Comparison of ENCODE assay signal across 8 mouse cellular contexts in genomic region chr5:24352251-24352859, GRCm38 (mm10). TPM values are rescaled to one million over a fixed set of nuclear protein-coding genes. Genes with fewer than 3 reads are reported as not detected.
A peak's percentile ranks its signal among the peaks of the same experiment; 100 is the strongest.
DNase-seq lines count a peak whose midpoint lies in the region; ATAC-seq lines count a peak whose summit lies in the region.

No protein-coding gene starts in this region.

- under 1% methylated on average over 24 of the region's 24 CpGs for WGBS in kidney, embryonic 14.5 days
- WGBS in forebrain, embryonic 13.5 days = under 1% methylated on average over 24 of the region's 24 CpGs
- under 1% methylated on average over 24 of the region's 24 CpGs for WGBS in hindbrain, embryonic 16.5 days
- under 1% methylated on average over 24 of the region's 24 CpGs for WGBS in midbrain, embryonic 16.5 days

- H3K27ac ChIP-seq in kidney, embryonic 14.5 days (ENCODE audit: low read depth, low read length) = peak overlapping the region; percentile 77
- H3K27ac ChIP-seq in forebrain, embryonic 13.5 days = peak overlapping the region; percentile 89
- peak overlapping the region; percentile 80 for H3K27ac ChIP-seq in hindbrain, embryonic 16.5 days (ENCODE audit: low read depth, low read length)
- peak overlapping the region; percentile 93 for H3K27ac ChIP-seq in midbrain, embryonic 16.5 days (ENCODE audit: low read length)

- H3K9me3 ChIP-seq in kidney, embryonic 14.5 days (ENCODE audit: control insufficient read depth, low read length) = no peaks in the 10 kb centered on the region
- no peaks in the 10 kb centered on the region for H3K9me3 ChIP-seq in forebrain, embryonic 13.5 days (replicated peaks)
- no peaks in the 10 kb centered on the region for H3K9me3 ChIP-seq in hindbrain, embryonic 16.5 days (ENCODE audit: control insufficient read depth, low read length)
- no peaks in the 10 kb centered on the region for H3K9me3 ChIP-seq in midbrain, embryonic 16.5 days (replicated peaks; ENCODE audit: control insufficient read depth, low read length, poor library complexity, severe bottlenecking)

- peak; percentile 74 for ATAC-seq in kidney, embryonic 14.5 days (ENCODE audit: low FRiP score, low TSS enrichment)
- ATAC-seq in forebrain, embryonic 13.5 days = peak; percentile 52
- peak; percentile 7 for ATAC-seq in hindbrain, embryonic 16.5 days
- peak; percentile 30 for ATAC-seq in midbrain, embryonic 16.5 days

- 0 out of 2 replicates have a peak overlapping the region, but pooled peaks have one; percentile 13 for H3K9ac ChIP-seq in kidney, embryonic 14.5 days (ENCODE audit: low read depth, low read length)
- peak overlapping the region; percentile 87 for H3K9ac ChIP-seq in forebrain, embryonic 13.5 days
- peak overlapping the region; percentile 89 for H3K9ac ChIP-seq in hindbrain, embryonic 16.5 days (ENCODE audit: low read depth, low read length)
- H3K9ac ChIP-seq in midbrain, embryonic 16.5 days (ENCODE audit: low read depth, low read length) = peak overlapping the region; percentile 85

- no peak for DNase-seq in kidney, adult 9 months
- DNase-seq in adrenal gland, postnatal 10 days = peak; percentile 74
- DNase-seq in thymus, postnatal 36 days = peak; percentile 26 to 56
- no peak for DNase-seq in urinary bladder, postnatal 10 days (ENCODE audit: low spot score)

- peaks cover 10% of the 10 kb centered on the region; the same call in 1 of the 2 replicates for H3K27me3 ChIP-seq in kidney, embryonic 14.5 days (ENCODE audit: control insufficient read depth, insufficient read depth, low read length)
- H3K27me3 ChIP-seq in forebrain, embryonic 13.5 days = peaks cover 23% of the 10 kb centered on the region
- H3K27me3 ChIP-seq in hindbrain, embryonic 16.5 days (replicated peaks; ENCODE audit: control insufficient read depth, insufficient read depth, low read length) = no peaks in the 10 kb centered on the region
- no peaks in the 10 kb centered on the region for H3K27me3 ChIP-seq in midbrain, embryonic 16.5 days (ENCODE audit: control insufficient read depth, insufficient read depth, low read depth, low read length)

- peaks cover 49% of the 10 kb centered on the region for H3K4me1 ChIP-seq in kidney, embryonic 14.5 days (ENCODE audit: control insufficient read depth, insufficient read depth, low read length)
- peaks cover 53% of the 10 kb centered on the region for H3K4me1 ChIP-seq in forebrain, embryonic 13.5 days
- H3K4me1 ChIP-seq in hindbrain, embryonic 16.5 days (ENCODE audit: control insufficient read depth, insufficient read depth, low read depth, low read length) = peaks cover 42% of the 10 kb centered on the region
- peaks cover 47% of the 10 kb centered on the region for H3K4me1 ChIP-seq in midbrain, embryonic 16.5 days (ENCODE audit: control insufficient read depth, insufficient read depth, low read length)

- peak overlapping the region; percentile 99 for H3K4me2 ChIP-seq in kidney, embryonic 14.5 days (replicated peaks; ENCODE audit: low read depth, low read length)
- H3K4me2 ChIP-seq in forebrain, embryonic 13.5 days = peak overlapping the region; percentile 94
- peak overlapping the region; percentile 82 for H3K4me2 ChIP-seq in hindbrain, embryonic 16.5 days (ENCODE audit: low read length)
- peak overlapping the region; percentile 78 for H3K4me2 ChIP-seq in midbrain, embryonic 16.5 days (ENCODE audit: low read length)

- H3K4me3 ChIP-seq in kidney, embryonic 14.5 days (ENCODE audit: low read length) = peak overlapping the region; percentile 73
- H3K4me3 ChIP-seq in forebrain, embryonic 13.5 days = peak overlapping the region; percentile 72
- H3K4me3 ChIP-seq in hindbrain, embryonic 16.5 days (ENCODE audit: low read length) = peak overlapping the region; percentile 77
- H3K4me3 ChIP-seq in midbrain, embryonic 16.5 days (ENCODE audit: low read depth, low read length) = peak overlapping the region; percentile 80

- H3K36me3 ChIP-seq in kidney, embryonic 14.5 days (ENCODE audit: control insufficient read depth, insufficient read depth, low read length) = no peaks in the 10 kb centered on the region
- H3K36me3 ChIP-seq in forebrain, embryonic 13.5 days (ENCODE audit: poor library complexity, severe bottlenecking) = no peaks in the 10 kb centered on the region
- H3K36me3 ChIP-seq in hindbrain, embryonic 16.5 days (ENCODE audit: control insufficient read depth, insufficient read depth, low read length) = no peaks in the 10 kb centered on the region
- no peaks in the 10 kb centered on the region for H3K36me3 ChIP-seq in midbrain, embryonic 16.5 days (ENCODE audit: control insufficient read depth, insufficient read depth, low read length)

RNA-seq across cellular contexts. Expression of gene Kcnh2, which starts 1.0 kb away (rescaled TPM):
- 4.6 and 5.7 TPM in 2 replicates for polyA plus RNA-seq in kidney, embryonic 14.5 days (2014; fragmentation: Nextera tagmentation; extraction: Ambion mirVana)
- 10 to 100 TPM; 12.8 to 23.1 TPM for total RNA-seq in adrenal gland, postnatal 10 days (2021)
- polyA plus RNA-seq in forebrain, embryonic 13.5 days (2015; fragmentation: Nextera tagmentation; extraction: Ambion mirVana) = 4.3 and 6.9 TPM in 2 replicates
- polyA plus RNA-seq in hindbrain, embryonic 16.5 days (2015; fragmentation: Nextera tagmentation; extraction: Ambion mirVana) = 13.0 and 14.0 TPM in 2 replicates
- polyA plus RNA-seq in midbrain, embryonic 16.5 days (2015; fragmentation: Nextera tagmentation; extraction: Ambion mirVana) = 11.4 and 11.7 TPM in 2 replicates

RNA-seq across cellular contexts. Expression of gene Nos3, which starts 12.3 kb away (rescaled TPM):
- polyA plus RNA-seq in kidney, embryonic 14.5 days (2014; fragmentation: Nextera tagmentation; extraction: Ambion mirVana) = 6.3 and 12.0 TPM in 2 replicates
- total RNA-seq in adrenal gland, postnatal 10 days (2021) = 10 to 100 TPM; 16.3 to 16.6 TPM
- polyA plus RNA-seq in forebrain, embryonic 13.5 days (2015; fragmentation: Nextera tagmentation; extraction: Ambion mirVana) = 5.6 and 5.9 TPM in 2 replicates
- 8.6 and 11.0 TPM in 2 replicates for polyA plus RNA-seq in hindbrain, embryonic 16.5 days (2015; fragmentation: Nextera tagmentation; extraction: Ambion mirVana)
- polyA plus RNA-seq in midbrain, embryonic 16.5 days (2015; fragmentation: Nextera tagmentation; extraction: Ambion mirVana) = 8.8 and 9.7 TPM in 2 replicates

RNA-seq across cellular contexts. Expression of gene Atg9b, which starts 39.6 kb away (rescaled TPM):
- polyA plus RNA-seq in kidney, embryonic 14.5 days (2014; fragmentation: Nextera tagmentation; extraction: Ambion mirVana) = 1.1 and 1.3 TPM in 2 replicates
- under 1 TPM; 0.60 to 0.67 TPM for total RNA-seq in adrenal gland, postnatal 10 days (2021)
- polyA plus RNA-seq in forebrain, embryonic 13.5 days (2015; fragmentation: Nextera tagmentation; extraction: Ambion mirVana) = 0.52 and 0.57 TPM in 2 replicates
- polyA plus RNA-seq in hindbrain, embryonic 16.5 days (2015; fragmentation: Nextera tagmentation; extraction: Ambion mirVana) = 3.6 and 4.6 TPM in 2 replicates
- 3.8 and 4.4 TPM in 2 replicates for polyA plus RNA-seq in midbrain, embryonic 16.5 days (2015; fragmentation: Nextera tagmentation; extraction: Ambion mirVana)

RNA-seq across cellular contexts. Expression of gene Abcb8, which starts 41.1 kb away (rescaled TPM):
- polyA plus RNA-seq in kidney, embryonic 14.5 days (2014; fragmentation: Nextera tagmentation; extraction: Ambion mirVana) = 44.9 and 55.0 TPM in 2 replicates
- 100 to 1,000 TPM in 1 of 2 experiments, 10 to 100 TPM in 1; 93.7 to 116 TPM for total RNA-seq in adrenal gland, postnatal 10 days (2021)
- 39.0 and 48.1 TPM in 2 replicates for polyA plus RNA-seq in forebrain, embryonic 13.5 days (2015; fragmentation: Nextera tagmentation; extraction: Ambion mirVana)
- polyA plus RNA-seq in hindbrain, embryonic 16.5 days (2015; fragmentation: Nextera tagmentation; extraction: Ambion mirVana) = 52.4 and 53.7 TPM in 2 replicates
- polyA plus RNA-seq in midbrain, embryonic 16.5 days (2015; fragmentation: Nextera tagmentation; extraction: Ambion mirVana) = 49.2 and 54.9 TPM in 2 replicates

Comparison
In these comparisons a context has a peak if more than half of its experiments do, and no peak if none do; other contexts are left out.
1. ATAC-seq: peak in every context shown above with its lines; median percentile 74 in kidney, embryonic 14.5 days; 52 in forebrain, embryonic 13.5 days; 30 in midbrain, embryonic 16.5 days; 7 in hindbrain, embryonic 16.5 days.
2. H3K9ac ChIP-seq: peak in every context shown above with its lines; median percentile 89 in hindbrain, embryonic 16.5 days; 87 in forebrain, embryonic 13.5 days; 85 in midbrain, embryonic 16.5 days; 13 in kidney, embryonic 14.5 days.
3. DNase-seq: peak in adrenal gland, postnatal 10 days (single experiment) and thymus, postnatal 36 days (2 of 2); none in kidney, adult 9 months (single experiment) and urinary bladder, postnatal 10 days (single experiment).
4. Peak in every context shown above with its lines, with median percentiles within 50 percentile points of each other: H3K27ac ChIP-seq, H3K4me2 ChIP-seq and H3K4me3 ChIP-seq.